In the genomic region with DNA sequence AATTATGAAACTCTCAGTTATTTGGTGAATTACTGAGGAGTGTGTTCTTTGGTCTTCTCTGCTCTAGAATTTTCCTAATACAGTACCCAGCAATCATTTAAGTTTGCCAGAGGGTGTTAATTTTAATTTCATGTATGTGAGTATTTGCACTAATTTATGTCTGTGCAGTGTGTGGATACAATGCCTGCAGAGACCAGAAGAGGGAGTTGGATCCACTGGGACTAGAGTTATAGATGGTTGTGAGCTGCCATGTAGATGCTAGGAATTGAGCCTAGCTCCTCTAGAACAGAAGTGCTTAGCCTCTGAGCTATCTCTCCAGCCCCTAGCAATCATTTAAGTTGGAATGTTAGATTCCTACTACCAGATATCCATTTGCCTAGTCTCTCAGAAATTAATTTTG, we compare ENCODE assay signal across 16 mouse cellular contexts.
"Had no signal": no experiment of that assay in that cellular context is flagged by ENCODE, and none has a peak within 500 bp of the region (broad histone marks: within the 10 kb centered on the region; RNA-seq: fewer than 3 reads in every experiment).

No protein-coding gene starts in this region.

- H3K27ac ChIP-seq: limb, embryonic 10.5 days; midbrain, embryonic 10.5 days; midbrain, embryonic 15.5 days; neural tube, embryonic 13.5 days had no signal

- H3K4me2 ChIP-seq: midbrain, embryonic 15.5 days; neural tube, embryonic 13.5 days had no signal

- H3K27me3 ChIP-seq: midbrain, embryonic 15.5 days; neural tube, embryonic 13.5 days had no signal

- ATAC-seq: hindbrain, embryonic 16.5 days; inflammation-experienced regulatory T-cells, adult 6 months; midbrain, embryonic 15.5 days had no signal

- H3K4me3 ChIP-seq: limb, embryonic 10.5 days; midbrain, embryonic 10.5 days; midbrain, embryonic 15.5 days; neural tube, embryonic 13.5 days had no signal

- H3K4me1 ChIP-seq: limb, embryonic 10.5 days; midbrain, embryonic 10.5 days; midbrain, embryonic 15.5 days; neural tube, embryonic 13.5 days had no signal

- H3K9me3 ChIP-seq: limb, embryonic 10.5 days; midbrain, embryonic 10.5 days; midbrain, embryonic 15.5 days; neural tube, embryonic 13.5 days had no signal

- DNase-seq: kidney, adult 18-20 months; kidney, postnatal 14 days; layer of hippocampus, adult 9-11 months; lung, adult 18-20 months; lung, postnatal 4 days; retina, postnatal 1 day; right cerebral cortex, postnatal 4 days; spleen, adult 18-20 months; thymus, adult 2 months; thymus, postnatal 25 days had no signal

- H3K36me3 ChIP-seq: midbrain, embryonic 15.5 days; neural tube, embryonic 13.5 days had no signal

- H3K9ac ChIP-seq: midbrain, embryonic 15.5 days; neural tube, embryonic 13.5 days had no signal
